Mouse (Mus musculus): ENCODE measurements around the gene Wwc2.
A peak's percentile ranks its signal among the peaks of the same experiment; 100 is the strongest.

GRCm38 (mm10) chr8:47990911-47991820 is at the start of gene Wwc2:
- TF ChIP-seq CTCF (IDR thresholded peaks at IDR 0.05; ENCODE audit: borderline replicate concordance, insufficient read depth, low read length) (no peak), POLR2A (IDR thresholded peaks at IDR 0.05; ENCODE audit: low read depth, low read length) (peak; percentile 63)
